Mouse (Mus musculus): ENCODE data around the gene Pi4k2a.

- TF ChIP-seq CTCF (IDR thresholded peaks at IDR 0.05; ENCODE audit: extremely low read depth, insufficient read depth, insufficient read length, insufficient replicate concordance) (no peak), POLR2A (IDR thresholded peaks at IDR 0.05; ENCODE audit: low read depth, low read length) (peak; percentile 32)
Measured at GRCm38 (mm10) chr19:42089748-42090595, at the start of gene Pi4k2a.

All from spleen, adult 2 months (tissue).